Mouse (Mus musculus) ES-E14 (cell line): ENCODE results near the gene Ccdc113. TPM values are rescaled to one million over a fixed set of nuclear protein-coding genes. Genes with fewer than 3 reads are reported as not detected.
"Not testable (repeated sequence)": the region's sequence is repeated elsewhere in the genome, so short reads cannot be mapped to it uniquely, and the experiment has no call there.

ENCODE experiments used
- DNase-seq: peaks from one replicate; pipeline ENCODE4 v3.0.0-alpha.2; 2013; ENCODE audit warnings: low read depth, low spot score
- H3K27ac ChIP-seq: 2 replicates; pipeline ENCODE4 v1.5.1; 2012; ENCODE audit warnings: low read depth, mild to moderate bottlenecking, low read length, moderate library complexity, mixed read lengths; ENCODE audit not compliant: poor library complexity, insufficient read depth, severe bottlenecking
- H3K36me3 ChIP-seq: 2 replicates; pipeline ENCODE4 v1.6.1; 2012; ENCODE audit warnings: mild to moderate bottlenecking, low read length, moderate library complexity, mixed read lengths; ENCODE audit not compliant: control insufficient read depth, poor library complexity, insufficient read depth, severe bottlenecking
- H3K4me1 ChIP-seq, 2 experiments: fragments of 150-350 bp in 1 of 2; sonication (generic) in 1 of 2; 2 replicates each; pipeline ENCODE4 v1.6.1; 2012; ENCODE audit warnings: low read length in 2 of 2, mild to moderate bottlenecking in 1 of 2, mixed read lengths in 1 of 2; ENCODE audit not compliant: control insufficient read depth in 2 of 2, insufficient read depth in 2 of 2, poor library complexity in 1 of 2
- H3K4me3 ChIP-seq, 2 experiments: fragments of 150-350 bp in 1 of 2; sonication (generic) in 1 of 2; 2 replicates each; pipeline ENCODE4 v1.5.1; 2012; ENCODE audit warnings: low read length in 2 of 2, low read depth in 1 of 2, mild to moderate bottlenecking in 1 of 2, mixed read lengths in 1 of 2; ENCODE audit not compliant: insufficient read depth in 1 of 2, poor library complexity in 1 of 2, severe bottlenecking in 1 of 2
- H3K9ac ChIP-seq: 2 replicates; pipeline ENCODE4 v1.6.1; 2012; ENCODE audit warnings: low read depth, mild to moderate bottlenecking, low read length, mixed read lengths; ENCODE audit not compliant: poor library complexity, insufficient read depth, severe bottlenecking
- H3K9me3 ChIP-seq: fragments of 150-350 bp; sonication (generic); 2 replicates; pipeline ENCODE4 v1.6.1; 2012; ENCODE audit warnings: low read depth, mild to moderate bottlenecking, low read length; ENCODE audit not compliant: control insufficient read depth, insufficient read depth
- CHD2 ChIP-seq: IDR thresholded peaks from 2 replicates; pipeline ENCODE4 v1.6.1; 2014; ENCODE audit warnings: mild to moderate bottlenecking, low read depth, low read length, inconsistent platforms
- HCFC1 ChIP-seq: IDR thresholded peaks from 2 replicates; pipeline ENCODE4 v1.6.1; 2012; ENCODE audit warnings: low read length, inconsistent platforms, borderline replicate concordance; ENCODE audit not compliant: insufficient read depth
- MAFK ChIP-seq: IDR thresholded peaks from 2 replicates; pipeline ENCODE4 v1.6.1; 2014; ENCODE audit warnings: mild to moderate bottlenecking, low read depth, low read length, inconsistent platforms; ENCODE audit not compliant: insufficient read depth
- ZC3H11A ChIP-seq: IDR thresholded peaks from 2 replicates; pipeline ENCODE4 v1.6.1; 2012; ENCODE audit warnings: low read depth, mild to moderate bottlenecking, inconsistent platforms, low read length, borderline replicate concordance
- ZNF384 ChIP-seq: IDR thresholded peaks from 2 replicates; pipeline ENCODE4 v1.6.1; 2012; ENCODE audit warnings: low read depth, low read length, inconsistent platforms
- in situ Hi-C, 2 experiments: fragments of 600-800 bp; cut with MboI; formaldehyde crosslinking; loops; one replicate each; pipeline ENCODE4 v1.15.1; 2025; ENCODE audit warnings: low sequenced_read_pairs in 2 of 2, inconsistent platforms in 1 of 2; ENCODE audit not compliant: unreplicated experiment in 2 of 2
- total RNA-seq: library from RNA; depleted of rRNA; stranded (reverse); fragments of 300-350 nt; gene quantifications from 2 replicates; pipeline ENCODE4 v1.2.3, GENCODE M21; 2012; rRNA removed

Ccdc113 gene
- total RNA-seq, 1 experiment = 1.1 TPM

- H3K36me3 ChIP-seq = no peaks in the 10 kb centered on the region
- no peak overlapping the region for H3K27ac ChIP-seq
- DNase-seq = no peak
- in situ Hi-C loops = loop anchor here (5.0 to 10.0 kb wide), 3 partner anchors 96 to 303 kb away; no protein-coding TSS in a partner anchor
- TF ChIP-seq HCFC1 (no peak), ZNF384 (no peak), CHD2 (no peak), MAFK (no peak), ZC3H11A (no peak)
- no peaks in the 10 kb centered on the region for H3K9me3 ChIP-seq
- no peak overlapping the region for H3K4me3 ChIP-seq
- H3K9ac ChIP-seq = no peak overlapping the region; the same call in 1 of the 2 replicates
- peaks cover 4 to 9% of the 10 kb centered on the region in 2 experiments for H3K4me1 ChIP-seq
These were observed 67.4 kb downstream of the Ccdc113 start for GRCm38 (mm10) chr8:95601306-95601705.

- TF ChIP-seq CHD2 = no peak
- TF ChIP-seq ZC3H11A = 0 out of 2 replicates have a peak, but pooled peaks have one; percentile 15
- in situ Hi-C loops = loop anchor here (5.0 to 10.0 kb wide), 3 partner anchors 95 to 303 kb away; no protein-coding TSS in a partner anchor
These were observed 68.3 kb downstream of the Ccdc113 start for GRCm38 (mm10) chr8:95602168-95602567.

GRCm38 (mm10) chr8:95606509-95606908 is 72.6 kb downstream of the Ccdc113 start:
- H3K27ac ChIP-seq, DNase-seq, H3K9me3 ChIP-seq, H3K4me3 ChIP-seq, H3K4me1 ChIP-seq, H3K36me3 ChIP-seq, H3K9ac ChIP-seq: not testable (repeated sequence)
- TF ChIP-seq ZNF384 = peak; percentile 84
- in situ Hi-C loops = loop anchor here (10.0 kb wide), 2 partner anchors 98 to 298 kb away; no protein-coding TSS in a partner anchor

More at GRCm38 (mm10) chr8:95602168-95602567, 68.3 kb downstream of the Ccdc113 start:
- Histone ChIP-seq H3K27ac (no peak overlapping the region), H3K4me1 (peaks cover 0 to 2% of the 10 kb centered on the region in 2 experiments; a peak in 1 of 4 replicates), H3K9me3 (no peaks in the 10 kb centered on the region), H3K4me3 (no peak overlapping the region), H3K36me3 (no peaks in the 10 kb centered on the region), H3K9ac (no peak overlapping the region)
- DNase-seq = no peak

GRCm38 (mm10) chr8:95607210-95607609 is 73.3 kb downstream of the Ccdc113 start:
- H3K9me3 ChIP-seq = no peaks in the 10 kb centered on the region
- peaks cover 0 to 4% of the 10 kb centered on the region in 2 experiments; a peak in 1 of 4 replicates for H3K4me1 ChIP-seq
- TF ChIP-seq HCFC1 (no peak), ZC3H11A (no peak), CHD2 (no peak), ZNF384 (no peak), MAFK (no peak)
- in situ Hi-C loops = loop anchor here (10.0 kb wide), 2 partner anchors 98 to 298 kb away; no protein-coding TSS in a partner anchor
- no peak overlapping the region for H3K9ac ChIP-seq
- H3K27ac ChIP-seq = no peak overlapping the region
- no peaks in the 10 kb centered on the region for H3K36me3 ChIP-seq
- no peak for DNase-seq
- no peak overlapping the region for H3K4me3 ChIP-seq

Other genes with a start within 250 kb of the Ccdc113 start
- gene Cngb1, start 227.5 kb upstream of the Ccdc113 start, total RNA-seq = 1.1 and 1.5 TPM in 2 replicates
- gene Tepp, start 223.5 kb upstream of the Ccdc113 start, total RNA-seq = 0.45 and 0.95 TPM in 2 replicates
- gene Zfp319, start 202.1 kb upstream of the Ccdc113 start, total RNA-seq = 2.4 and 3.2 TPM in 2 replicates
- 18.6 and 25.9 TPM in 2 replicates for gene Usb1, start 201.8 kb upstream of the Ccdc113 start, total RNA-seq
- gene Mmp15, start 181.8 kb upstream of the Ccdc113 start, total RNA-seq = 5.0 and 5.4 TPM in 2 replicates
- 64.4 and 70.5 TPM in 2 replicates for gene Cfap20, start 99.2 kb upstream of the Ccdc113 start, total RNA-seq
- 40.2 and 52.4 TPM in 2 replicates for gene Csnk2a2, start 44.0 kb upstream of the Ccdc113 start, total RNA-seq
- not detected in 2 replicates for gene Prss54, start 42.3 kb downstream of the Ccdc113 start, total RNA-seq
- gene Gins3, start 99.4 kb downstream of the Ccdc113 start, total RNA-seq = 12.7 and 13.9 TPM in 2 replicates
- gene Ndrg4, start 142.9 kb downstream of the Ccdc113 start, total RNA-seq = 9.4 and 12.1 TPM in 2 replicates
- 61.2 and 93.9 TPM in 2 replicates for gene Setd6, start 181.8 kb downstream of the Ccdc113 start, total RNA-seq